Mouse (Mus musculus) bone marrow macrophage, adult 2 months (primary cell): ENCODE data around the gene Unc45a.

Source experiments
- CTCF ChIP-seq: IDR thresholded peaks from 2 replicates; pipeline ENCODE4 v1.5.1; 2012; ENCODE audit warnings: low read depth, mild to moderate bottlenecking, low read length, moderate library complexity
- POLR2A ChIP-seq: IDR thresholded peaks from 2 replicates; pipeline ENCODE4 v1.6.1; 2012; ENCODE audit warnings: mild to moderate bottlenecking, low read depth, low read length, borderline replicate concordance

DNA sequence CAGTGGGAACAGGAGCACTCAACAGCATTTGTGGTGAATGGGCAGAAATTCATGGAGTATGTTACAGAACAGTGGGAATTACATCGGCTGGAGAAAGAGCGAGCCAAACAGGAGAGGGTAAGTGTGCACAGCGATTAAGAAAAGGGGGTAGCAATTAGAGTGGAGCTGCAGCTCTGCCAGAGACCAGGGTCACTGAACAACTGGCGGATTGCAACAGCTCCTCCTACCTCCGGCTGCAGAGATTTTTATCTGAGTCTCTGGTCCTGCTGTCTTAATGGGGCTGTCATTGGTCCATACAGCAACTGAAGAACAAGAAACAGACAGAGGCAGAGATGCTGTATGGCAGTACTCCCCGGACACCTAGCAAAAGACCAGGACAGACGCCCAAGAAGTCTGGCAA is 30.0 kb downstream of the Unc45a start:
- TF ChIP-seq CTCF (no peak), POLR2A (no peak)
